Mouse (Mus musculus): ENCODE measurements around the gene Crygc. TPM values are rescaled to one million over a fixed set of nuclear protein-coding genes. Genes with fewer than 3 reads are reported as not detected.

The Crygc gene
- polyA plus RNA-seq (2017; shearing (Covaris generic)), result not detected

DNA sequence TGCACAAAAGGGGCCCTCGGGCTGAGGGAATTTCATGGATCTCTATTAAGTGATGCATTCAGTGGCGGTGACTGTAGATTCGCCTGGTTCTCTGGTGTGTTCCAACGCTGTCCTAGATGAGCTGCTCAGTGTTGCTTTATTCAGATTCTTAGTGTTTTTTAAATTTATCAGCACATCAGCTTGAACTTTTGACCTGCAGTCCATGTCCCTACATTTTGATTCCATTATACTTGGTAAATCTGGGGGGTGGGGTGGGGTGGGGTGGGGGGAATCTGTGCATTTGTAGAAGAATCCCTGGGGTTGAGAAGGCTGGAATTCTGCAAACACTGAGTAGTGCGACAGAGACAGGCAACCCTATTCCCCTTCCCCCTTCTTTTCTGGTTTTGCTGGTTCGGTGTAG, at the start of gene Crygc:
TSS of gene Crygc (minus strand) at position 101 of the 400 bp plus-strand sequence.

DNA sequence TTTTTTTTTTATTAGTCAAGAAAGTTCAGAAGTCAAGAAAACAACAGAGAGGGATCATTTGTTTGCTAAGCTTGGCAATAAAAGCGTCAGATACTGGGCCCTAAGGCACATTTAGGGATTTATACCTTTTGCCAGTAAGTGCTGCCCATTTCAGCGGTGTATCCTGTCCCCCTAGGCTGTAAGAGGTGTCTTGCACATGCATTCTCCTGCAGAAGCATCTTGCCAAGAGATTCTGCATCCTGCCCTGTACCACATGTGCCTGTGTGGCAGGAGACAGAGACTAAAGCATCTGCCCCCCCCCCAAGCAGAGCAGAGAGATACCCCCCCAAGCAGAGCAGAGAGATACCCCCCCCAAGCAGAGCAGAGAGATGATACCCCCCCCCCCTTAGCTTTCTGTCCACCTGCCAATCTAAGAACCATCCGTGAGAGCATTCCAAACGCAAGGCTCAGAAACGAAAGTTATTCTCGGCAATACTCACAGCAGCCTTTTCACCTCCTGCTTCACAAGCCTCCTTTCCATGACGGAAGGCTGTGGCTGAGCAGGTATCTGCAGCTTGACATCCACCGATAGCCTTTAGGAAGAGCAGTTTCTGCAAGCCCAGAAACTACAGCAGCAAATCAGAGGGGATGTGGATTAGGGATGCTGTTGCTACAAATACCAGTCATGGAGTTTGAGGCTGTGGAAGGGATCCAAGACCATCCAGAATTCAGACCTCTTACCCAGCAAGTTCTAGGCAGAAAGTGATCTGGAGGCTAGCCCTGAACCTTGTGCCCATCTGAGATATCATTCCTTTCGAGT, 49.3 kb upstream of the Crygc start, which contains the start of gene D630023F18Rik:
TSS of gene D630023F18Rik (minus strand) at position 641 of the 799 bp plus-strand sequence.

DNA sequence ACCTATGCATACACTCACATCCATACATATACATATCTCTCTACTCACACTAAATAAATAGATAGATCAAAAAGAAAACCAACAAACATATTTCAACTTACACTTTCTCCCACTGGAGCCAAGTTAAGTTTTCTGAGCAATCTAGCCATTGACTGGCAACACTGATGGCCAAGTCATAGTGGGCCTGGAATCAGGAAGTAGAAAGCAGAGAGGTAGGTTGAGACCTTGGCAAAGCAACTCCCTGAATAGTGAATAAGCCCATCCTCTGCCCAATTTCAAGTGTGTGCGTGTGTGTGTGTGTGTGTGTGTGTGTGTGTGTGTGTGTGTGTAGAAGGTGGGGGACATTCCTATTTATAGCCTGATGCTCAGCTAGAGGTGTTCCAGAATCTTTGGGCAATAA, 45.9 kb upstream of the Crygc start, which contains the start of gene Gm28845:
TSS of gene Gm28845 (minus strand) at position 121 of the 400 bp plus-strand sequence.

DNA sequence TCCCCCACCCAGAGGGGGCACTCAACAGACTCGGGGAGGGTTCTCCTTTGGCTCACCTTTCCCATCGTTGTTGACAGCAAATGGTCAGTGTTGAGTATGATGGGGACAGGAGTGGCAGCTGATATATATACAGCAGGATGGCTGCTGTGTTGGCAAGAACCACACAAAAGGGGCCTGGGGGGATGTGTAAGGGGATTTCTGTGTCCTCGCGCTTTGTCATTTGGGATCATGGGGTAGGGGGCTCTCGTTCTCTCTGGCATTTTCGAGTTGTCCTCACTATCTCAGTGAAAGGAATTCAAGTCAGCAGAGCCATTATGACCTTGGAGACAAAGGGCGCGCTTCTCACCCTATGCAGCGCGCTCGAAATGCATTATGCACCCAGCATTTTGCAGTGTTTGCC, 29.8 kb upstream of the Crygc start, which contains the start of gene Cryga:
TSS of gene Cryga (minus strand) at position 101 of the 400 bp plus-strand sequence.

DNA sequence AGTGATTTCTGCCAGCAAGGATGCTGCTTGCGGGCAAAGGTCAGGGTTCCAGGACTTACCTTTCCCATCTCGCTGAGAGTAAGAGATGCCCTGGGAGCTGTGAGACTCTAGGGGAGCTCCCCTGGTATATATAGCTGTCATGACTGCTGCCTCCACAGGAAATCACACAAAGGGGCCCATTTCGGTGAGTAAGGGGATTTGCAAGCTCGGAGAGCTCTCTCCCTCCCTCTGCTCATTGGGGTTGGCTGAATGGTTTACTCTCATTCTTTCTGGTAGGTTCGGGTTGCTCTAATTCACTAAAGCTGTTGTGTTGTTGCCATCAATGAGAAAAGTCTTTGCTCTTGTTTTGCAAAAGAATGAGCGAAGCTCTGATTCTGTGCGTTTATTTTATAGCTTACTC, 8.7 kb upstream of the Crygc start, which contains the start of gene Crygb:
TSS of gene Crygb (minus strand) at position 101 of the 400 bp plus-strand sequence.

DNA sequence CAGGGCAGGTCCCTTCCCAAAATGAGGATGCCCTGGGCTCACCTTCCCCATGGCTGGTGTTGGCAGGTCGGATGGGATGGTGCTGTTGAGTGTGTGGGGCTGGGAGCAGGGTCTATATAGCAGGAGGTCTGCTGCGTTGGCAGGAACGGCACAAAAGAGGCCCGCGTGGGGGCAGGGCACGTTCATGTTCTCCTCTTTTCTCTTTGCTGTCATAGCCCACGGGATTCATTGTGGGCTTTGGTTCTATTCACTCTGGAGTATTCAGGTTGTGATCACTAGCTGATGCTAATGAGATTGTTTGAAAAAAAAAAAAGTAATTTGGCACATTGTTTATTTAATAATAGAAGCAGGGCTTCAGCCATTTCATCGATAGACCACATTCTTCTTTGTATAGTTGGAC, 10.1 kb downstream of the Crygc start, which contains the start of gene Crygd:
TSS of gene Crygd (minus strand) at position 101 of the 400 bp plus-strand sequence.

DNA sequence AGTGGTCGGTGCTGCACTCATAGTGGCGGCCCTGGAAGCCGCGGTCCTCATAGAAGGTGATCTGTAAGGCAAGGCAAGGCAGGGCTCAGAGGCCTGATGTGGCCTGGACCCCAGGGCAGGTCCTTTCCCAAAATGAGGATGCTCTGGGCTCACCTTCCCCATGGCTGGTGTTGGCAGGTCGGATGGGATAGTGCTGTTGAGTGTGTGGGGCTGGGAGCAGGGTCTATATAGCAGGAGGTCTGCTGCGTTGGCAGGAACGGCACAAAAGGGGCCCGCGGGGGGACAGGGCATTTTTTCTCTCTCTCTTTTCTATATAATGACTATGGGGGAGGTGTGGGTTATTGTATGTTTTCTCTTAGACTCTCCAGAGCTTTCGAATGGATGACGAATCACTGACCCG, 22.5 kb downstream of the Crygc start, which contains the start of gene Cryge:
TSS of gene Cryge (minus strand) at position 198 of the 400 bp plus-strand sequence.

DNA sequence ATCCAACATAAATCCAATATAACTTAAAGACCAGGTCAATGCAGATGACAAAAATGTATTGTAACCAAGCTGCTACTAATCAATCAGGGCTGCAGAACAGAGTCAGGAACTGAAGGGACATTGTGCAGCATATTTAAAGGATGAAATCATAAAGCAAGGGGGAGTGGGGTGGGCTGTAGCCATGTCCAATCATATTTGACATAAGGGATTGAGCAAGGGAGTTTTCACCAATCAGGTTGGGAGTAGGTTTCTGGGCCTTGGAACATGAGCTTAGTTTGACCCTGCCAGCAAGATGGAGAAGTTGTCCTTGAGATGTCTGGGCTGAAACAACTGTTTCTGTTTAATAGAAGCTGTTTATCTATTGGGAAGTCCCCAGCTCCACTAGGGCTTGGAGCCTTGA, 40.8 kb downstream of the Crygc start, which contains the start of gene Akr1cl:
TSS of gene Akr1cl (minus strand) at position 119 of the 400 bp plus-strand sequence.

Other genes with a start within 250 kb of the Crygc start
- gene Plekhm3, start 116.9 kb downstream of the Crygc start, polyA plus RNA-seq (2017; shearing (Covaris generic)), result 13.3 TPM
- gene Akr1cl, start 40.9 kb downstream of the Crygc start, polyA plus RNA-seq (2017; shearing (Covaris generic)), result 0.25 TPM
- gene Cryge, start 22.5 kb downstream of the Crygc start, polyA plus RNA-seq (2017; shearing (Covaris generic)), result not detected
- not detected for gene Crygd, start 10.2 kb downstream of the Crygc start, polyA plus RNA-seq (2017; shearing (Covaris generic))
- gene Crygb, start 8.6 kb upstream of the Crygc start, polyA plus RNA-seq (2017; shearing (Covaris generic)), result not detected
- not detected for gene Cryga, start 29.7 kb upstream of the Crygc start, polyA plus RNA-seq (2017; shearing (Covaris generic))
- not detected for gene Gm28845, start 45.9 kb upstream of the Crygc start, polyA plus RNA-seq (2017; shearing (Covaris generic))
- not detected for gene D630023F18Rik, start 49.5 kb upstream of the Crygc start, polyA plus RNA-seq (2017; shearing (Covaris generic))
- gene Idh1, start 112.8 kb upstream of the Crygc start, polyA plus RNA-seq (2017; shearing (Covaris generic)), result 14.0 TPM
- 30.0 TPM for gene Pikfyve, start 113.0 kb upstream of the Crygc start, polyA plus RNA-seq (2017; shearing (Covaris generic))
- gene Pth2r, start 208.4 kb upstream of the Crygc start, polyA plus RNA-seq (2017; shearing (Covaris generic)), result not detected

Measured in CD4-positive, CD25-positive, alpha-beta regulatory T cell, adult 9 weeks (primary cell).